Mouse (Mus musculus): ENCODE results near the gene Cdca4.
"Not testable (repeated sequence)": the region's sequence is repeated elsewhere in the genome, so short reads cannot be mapped to it uniquely, and the experiment has no call there.

The Cdca4 gene

GRCm38 (mm10) chr12:112821974-112822373 lies 7.2 kb downstream of the Cdca4 start:
- no peak for DNase-seq

DNA sequence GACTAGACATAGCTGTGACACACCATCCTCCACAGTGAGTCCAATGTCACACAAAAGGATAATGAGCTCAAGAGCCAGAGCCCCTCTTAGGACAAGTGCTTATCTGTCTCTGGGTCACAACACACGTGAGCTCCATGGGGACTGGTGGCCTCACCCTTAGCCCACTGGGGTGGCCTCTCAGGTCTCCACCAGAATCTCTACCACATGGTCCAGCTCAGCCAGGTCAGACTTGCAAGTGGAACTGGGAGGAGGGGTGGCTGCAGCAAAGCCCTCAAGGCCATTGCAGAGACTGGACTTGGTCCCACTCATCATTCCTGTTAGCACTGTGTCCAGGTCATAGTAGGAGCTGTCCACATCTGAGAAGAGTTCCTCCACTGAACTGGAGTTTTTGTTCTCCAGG lies 8.0 kb downstream of the Cdca4 start:
- no peak for DNase-seq

DNA sequence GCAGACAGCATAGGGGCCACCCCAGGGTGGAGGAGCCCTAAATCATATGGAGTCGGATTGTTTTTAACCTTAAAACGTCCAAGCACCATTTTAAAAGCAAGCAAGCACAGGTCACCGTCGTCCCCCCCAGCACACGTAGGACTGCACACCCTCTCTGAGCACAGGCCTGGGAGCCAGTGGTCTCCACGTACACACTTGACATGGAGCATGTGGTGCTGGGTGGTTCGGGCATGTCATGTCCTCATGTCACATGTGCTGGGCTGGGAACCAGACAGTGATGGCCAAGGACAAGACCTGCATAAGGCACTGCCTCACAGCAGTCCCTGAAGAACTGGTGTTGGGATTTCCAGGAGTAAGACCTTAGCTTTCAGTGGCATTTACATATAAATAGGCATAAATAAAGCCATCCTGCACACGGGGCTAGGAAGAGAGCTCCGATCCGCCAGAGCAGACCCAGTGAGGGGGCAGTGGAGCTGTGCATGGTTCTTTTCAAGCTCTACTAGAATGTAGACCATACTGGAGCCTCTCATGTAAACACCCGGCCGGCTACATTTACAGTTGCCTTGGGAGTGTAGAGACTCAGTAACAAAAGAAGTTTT lies 8.7 kb downstream of the Cdca4 start:
- no peak for DNase-seq

DNA sequence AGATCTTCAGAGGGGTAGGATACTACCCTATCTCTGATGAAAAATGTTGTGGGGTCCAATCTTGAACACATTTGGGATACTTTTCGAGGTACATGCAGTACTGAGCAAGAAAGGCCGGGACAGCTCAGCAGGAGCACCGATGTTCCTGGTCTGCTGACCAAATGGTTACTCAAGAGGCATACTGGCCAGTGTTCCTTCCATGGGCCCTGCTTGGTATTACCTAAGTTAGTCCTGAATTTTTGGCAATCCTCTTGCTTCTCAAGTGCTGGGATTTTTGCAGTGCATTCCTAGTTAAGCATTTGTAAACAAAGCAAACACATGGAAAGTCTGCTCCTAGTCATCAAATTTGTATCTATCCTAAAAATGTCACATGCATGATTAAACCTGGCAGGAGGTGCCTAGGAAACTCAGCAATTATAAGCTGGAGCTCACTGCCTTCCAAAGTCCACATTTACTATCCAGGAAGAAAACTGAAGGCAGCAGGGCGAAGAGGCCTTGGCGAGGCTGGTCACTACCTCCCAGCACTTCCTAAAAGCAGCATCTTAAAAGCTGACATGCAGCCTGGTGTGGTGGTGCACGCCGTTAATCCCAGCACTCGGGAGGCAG lies 10.1 kb downstream of the Cdca4 start:
- DNase-seq = no peak

DNA sequence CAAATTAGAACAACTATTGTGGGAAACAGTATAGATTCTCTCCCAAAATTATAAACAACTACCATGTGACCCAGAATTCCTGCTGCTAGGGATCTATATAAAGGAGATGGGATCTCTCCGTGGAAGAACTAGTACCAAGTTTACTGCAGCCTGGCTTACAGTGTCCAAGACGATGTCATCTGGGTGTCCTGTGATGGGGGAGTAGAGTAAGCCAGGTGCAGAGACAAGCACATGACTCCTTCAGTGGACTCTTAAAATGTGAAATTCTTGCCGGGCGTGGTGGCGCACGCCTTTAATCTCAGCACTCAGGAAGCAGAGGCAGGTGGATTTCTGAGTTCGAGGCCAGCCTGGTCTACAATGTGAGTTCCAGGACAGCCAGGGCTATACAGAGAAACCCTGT lies 12.4 kb downstream of the Cdca4 start:
- not testable (repeated sequence) for DNase-seq

- peak; percentile 70 for DNase-seq
These were observed 12.9 kb downstream of the Cdca4 start for GRCm38 (mm10) chr12:112816294-112816693.

DNA sequence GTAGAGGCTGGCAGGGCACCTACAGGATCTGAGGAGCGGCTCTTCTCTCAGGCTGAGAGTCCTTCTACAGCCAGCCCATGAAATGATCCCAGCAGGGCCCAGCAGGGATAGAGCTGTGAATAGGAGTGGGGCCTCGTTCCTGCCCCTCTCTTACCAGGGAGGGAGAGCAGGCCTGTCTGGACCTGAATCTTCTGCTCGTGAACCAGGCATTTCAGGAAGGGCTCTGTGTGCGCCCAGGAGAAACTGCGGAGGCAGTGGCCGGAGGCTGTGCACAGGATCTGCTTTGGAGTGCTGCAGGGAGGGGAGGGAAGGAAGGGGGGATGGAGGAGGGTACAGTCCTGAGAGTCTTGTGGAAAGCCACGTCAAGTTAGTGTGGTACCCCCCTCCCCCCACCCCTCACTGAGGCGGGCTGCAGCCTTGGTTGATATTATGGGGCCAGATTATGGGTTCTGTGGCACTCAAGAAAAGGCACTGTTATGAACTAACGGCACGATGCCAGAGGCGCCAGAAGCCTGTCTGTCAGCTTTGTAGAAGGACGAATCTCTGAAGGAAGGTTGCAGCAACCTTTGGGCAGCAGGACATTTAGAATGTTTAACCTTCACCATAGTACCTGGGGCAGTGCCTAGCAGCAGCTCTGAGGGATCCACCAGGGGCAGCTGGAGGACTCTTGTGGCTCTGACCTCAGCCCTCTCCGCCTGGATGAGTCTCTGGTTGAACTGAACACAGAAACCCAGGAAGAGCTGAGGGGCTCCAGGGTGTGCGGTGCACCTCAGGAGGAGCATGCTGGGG lies 14.3 kb downstream of the Cdca4 start:
- peak; percentile 49 for DNase-seq

DNA sequence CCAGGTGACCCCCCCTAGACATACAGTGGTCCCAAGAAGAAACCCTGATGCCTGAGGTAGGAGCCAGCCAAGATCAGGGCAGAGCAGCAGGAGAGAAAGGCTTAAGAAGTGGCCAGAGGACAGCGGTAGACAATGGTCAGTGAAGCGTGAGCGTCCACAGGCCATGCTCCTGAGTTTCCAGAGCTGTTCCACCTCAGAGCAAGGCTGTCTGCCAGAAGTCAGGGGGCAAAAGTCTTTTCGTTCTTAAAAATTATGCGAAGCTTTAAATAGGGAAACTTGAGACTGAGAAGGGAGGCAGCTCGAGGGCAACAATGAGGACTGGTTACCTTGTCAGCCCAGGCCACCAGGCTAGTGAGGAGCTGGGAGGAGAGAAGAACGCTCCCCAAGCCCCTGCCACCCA lies 15.9 kb downstream of the Cdca4 start:
- DNase-seq = peak; percentile 69

DNA sequence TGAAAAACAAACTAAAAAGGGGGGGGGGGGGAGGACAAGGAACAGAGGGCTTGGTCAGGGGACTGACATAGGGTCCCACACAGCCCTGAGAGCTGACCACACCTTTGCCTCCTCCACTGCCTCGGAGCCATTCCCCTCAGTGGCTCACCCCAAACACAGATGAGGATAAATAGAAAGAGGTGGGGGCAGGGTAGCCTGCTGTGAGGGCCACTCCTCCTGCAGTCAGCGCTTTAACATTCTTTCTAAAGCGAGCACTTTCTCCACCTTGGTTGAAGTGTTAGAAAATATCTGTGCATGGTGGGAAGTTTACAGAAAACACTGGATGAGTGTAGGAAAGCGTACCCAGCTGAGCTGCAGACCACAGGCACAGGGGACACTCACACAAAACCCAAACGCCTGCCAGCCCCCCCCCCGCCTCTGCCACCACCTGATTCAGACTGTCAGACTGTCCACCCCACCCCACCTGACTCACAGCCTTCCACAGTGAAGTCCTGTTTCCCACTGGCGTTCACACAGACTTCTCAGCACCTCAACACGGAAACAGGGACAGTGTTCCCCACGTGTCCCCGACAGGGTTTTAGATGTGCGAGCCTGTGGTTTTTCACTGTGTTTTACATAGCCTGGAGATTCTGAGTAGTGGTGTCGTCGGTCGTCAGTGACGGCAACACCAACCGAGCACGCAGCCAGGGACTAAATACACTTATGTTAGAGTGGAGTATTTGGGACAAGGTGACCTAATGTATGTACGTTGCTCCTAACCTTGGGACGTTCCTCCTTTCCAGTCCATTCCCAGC lies 18.9 kb downstream of the Cdca4 start:
- no peak for DNase-seq

GRCm38 (mm10) chr12:112809641-112810040 lies 19.6 kb downstream of the Cdca4 start:
- DNase-seq = no peak

- DNase-seq = peak; percentile 94
These were observed 20.4 kb downstream of the Cdca4 start, which contains the start of gene Clba1 for GRCm38 (mm10) chr12:112808587-112809364. TSS of gene Clba1 (plus strand) at chr12:112808937.

DNA sequence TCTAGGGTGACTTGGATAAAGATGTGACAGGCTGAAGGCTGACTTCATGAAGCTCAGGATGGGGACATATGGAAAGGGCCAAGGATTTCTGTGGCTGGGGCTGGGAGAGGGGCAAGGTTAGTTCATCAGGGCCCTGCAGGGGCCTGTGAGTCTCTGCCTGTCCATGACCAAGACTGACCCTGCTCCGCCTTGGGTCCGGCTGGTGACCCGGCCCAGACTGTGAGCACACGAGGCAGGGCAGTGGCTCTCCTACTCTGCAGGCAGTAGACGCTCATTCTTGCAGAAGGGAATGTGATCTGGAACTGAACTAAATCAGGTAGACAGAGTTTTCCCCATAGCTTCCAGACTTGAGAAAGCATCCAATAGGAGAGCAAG lies 21.0 kb downstream of the Cdca4 start:
- DNase-seq = no peak

GRCm38 (mm10) chr12:112807796-112808195 lies 21.4 kb downstream of the Cdca4 start:
- DNase-seq = no peak

DNA sequence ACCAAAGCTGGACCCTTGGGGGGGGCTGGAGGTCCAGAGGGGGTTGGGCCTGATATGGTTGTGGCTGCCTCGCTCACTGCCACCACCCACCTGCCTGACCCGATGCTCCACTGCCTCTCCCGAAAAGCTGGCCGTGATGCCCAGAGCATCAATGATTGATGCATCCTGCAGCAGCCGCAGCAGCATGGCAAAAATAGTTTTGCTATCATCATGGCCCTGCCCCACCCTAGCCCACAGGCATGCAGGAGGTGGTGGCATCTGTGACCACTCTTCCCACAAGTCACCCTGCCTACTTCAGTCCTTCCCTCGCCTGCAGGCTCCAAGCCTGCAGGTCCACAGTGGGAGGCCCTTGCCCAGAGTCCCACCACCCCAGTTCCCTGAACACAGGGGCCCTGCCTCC lies 23.2 kb downstream of the Cdca4 start:
- no peak for DNase-seq

DNA sequence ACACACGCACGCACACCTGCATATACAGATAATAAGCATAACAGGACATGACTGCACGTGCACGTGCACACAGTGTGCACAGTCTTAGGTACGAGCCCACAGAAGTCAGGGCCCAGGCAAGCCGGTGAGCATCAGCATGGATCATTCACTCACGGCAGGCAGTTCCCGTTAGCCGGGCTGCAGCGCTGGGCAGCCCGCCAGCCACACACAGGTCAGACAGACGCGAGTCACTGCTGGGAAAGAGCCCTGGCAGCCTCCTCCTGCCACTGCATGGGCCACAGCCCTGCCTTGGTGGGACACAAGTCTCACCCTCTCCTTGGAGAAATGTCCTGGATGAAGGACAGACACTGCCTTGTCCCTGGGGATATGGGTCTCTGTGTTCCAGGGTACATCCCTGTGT lies 25.2 kb downstream of the Cdca4 start:
- DNase-seq = no peak

DNA sequence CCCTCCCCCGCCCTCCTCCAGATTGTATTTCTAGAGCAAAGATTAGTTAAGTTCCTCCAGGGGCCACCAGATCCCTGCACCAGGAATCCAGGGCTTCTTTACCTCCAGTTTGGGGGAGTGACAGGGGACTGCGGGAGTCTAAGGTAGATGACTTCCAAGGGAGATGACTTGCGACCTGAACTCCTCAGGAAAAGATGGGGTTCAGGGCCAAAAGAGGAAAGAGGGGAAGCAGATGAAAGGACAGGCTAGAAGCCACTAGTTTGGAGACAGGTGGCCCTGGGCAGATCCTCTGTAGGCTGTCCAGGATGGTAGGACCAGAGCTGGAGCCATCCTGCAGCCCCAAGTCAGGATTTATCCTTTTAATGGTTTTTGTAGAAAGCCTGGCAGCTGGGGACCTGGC lies 26.3 kb downstream of the Cdca4 start:
- DNase-seq = no peak

GRCm38 (mm10) chr12:112801864-112802846 lies 27.1 kb downstream of the Cdca4 start, which contains the start of gene Ahnak2:
TSS of gene Ahnak2 (minus strand) at chr12:112802657.
- DNase-seq = no peak

DNA sequence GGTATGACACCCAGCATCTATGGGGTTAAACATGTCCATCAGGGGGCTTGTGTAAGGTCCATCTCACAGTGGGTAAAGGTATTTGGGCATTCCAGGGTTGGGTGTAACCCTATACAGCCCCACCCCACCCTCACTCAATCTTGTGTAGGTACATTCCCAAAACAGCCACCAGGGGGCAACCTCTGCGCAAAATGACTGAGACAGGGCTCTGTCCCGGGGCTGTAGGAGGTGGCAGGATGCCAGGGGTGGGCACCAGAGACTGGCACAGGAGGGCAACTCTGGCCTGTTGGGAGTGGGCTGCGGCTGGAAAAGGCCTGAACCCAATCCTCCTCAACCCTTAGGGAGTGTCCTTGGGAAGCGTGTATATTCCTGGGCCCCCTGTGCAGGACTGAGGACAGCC lies 28.7 kb downstream of the Cdca4 start:
- peak; percentile 78 for DNase-seq

GRCm38 (mm10) chr12:112799237-112799970 lies 29.8 kb downstream of the Cdca4 start:
- DNase-seq = no peak

- DNase-seq = no peak
These were observed 30.5 kb downstream of the Cdca4 start for GRCm38 (mm10) chr12:112798716-112799115.

DNA sequence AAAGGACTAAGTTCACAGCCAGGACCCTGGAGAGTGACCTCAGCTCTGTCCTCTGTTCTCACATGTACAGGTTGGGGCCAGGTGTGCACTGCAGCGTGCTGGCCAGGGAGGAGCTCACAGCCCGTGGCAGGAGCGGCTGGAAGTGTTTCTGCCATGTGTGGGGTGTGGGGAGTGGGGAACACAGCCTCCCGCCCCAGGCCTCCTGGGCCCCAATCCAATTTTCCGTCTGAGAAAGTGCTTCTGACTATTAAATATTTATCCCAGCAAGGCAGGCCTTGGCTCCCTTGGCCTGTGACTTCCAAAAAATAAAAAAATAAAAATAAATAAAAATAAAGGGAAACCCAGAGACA lies 30.9 kb downstream of the Cdca4 start:
- no peak for DNase-seq

Data from kidney, adult 18-20 months (tissue).